Mouse (Mus musculus) kidney, adult 2 months (tissue): ENCODE results near the gene Amdhd1.

Experiments
- CTCF ChIP-seq: fragments of 200-500 bp; conservative IDR thresholded peaks from 2 replicates; pipeline ENCODE4 v1.5.1; 2011; ENCODE audit warnings: low read depth, mild to moderate bottlenecking, control low read depth, low read length, moderate library complexity, mixed read lengths; ENCODE audit not compliant: insufficient read depth, insufficient read length
- POLR2A ChIP-seq: fragments of 200-500 bp; IDR thresholded peaks from one replicate; pipeline ENCODE4 v1.6.1; 2011; ENCODE audit warnings: low read depth, low read length, control low read depth

- TF ChIP-seq POLR2A (no peak), CTCF (no peak)
These were observed 8.0 kb upstream of the Amdhd1 start for GRCm38 (mm10) chr10:93547741-93548270.
